Mouse (Mus musculus) heart, postnatal 0 days (tissue): ENCODE measurements at regions not wholly inside any gene's neighbourhood (a gene's known extent, or its start where the extent isn't known, plus 50 kb on each side); places are given as distances from the start of the nearest gene placed in this dataset.

Experiments
- CTCF ChIP-seq: IDR thresholded peaks from 2 replicates; pipeline ENCODE4 v1.5.1; 2016; ENCODE audit warnings: antibody characterized with exemption, control low read depth, low read depth
- EP300 ChIP-seq: IDR thresholded peaks from 2 replicates; pipeline ENCODE4 v1.6.1; 2016; ENCODE audit warnings: antibody characterized with exemption, low read depth

GRCm38 (mm10) chr3:134629166-134630134 is 199.4 kb upstream of the Tacr3 start:
- TF ChIP-seq CTCF: peak; percentile 73
- no peak for TF ChIP-seq EP300
